Mouse (Mus musculus): Measurements from ENCODE around the gene Cux1. TPM values are rescaled to one million over a fixed set of nuclear protein-coding genes. Genes with fewer than 3 reads are reported as not detected.

The Cux1 gene
- polyA plus RNA-seq, 1 experiment: 42.1 TPM

- WGBS: 81% methylated on average over 2 of the region's 2 CpGs
- H3K36me3 ChIP-seq (ENCODE audit: control insufficient read depth, insufficient read depth, low read length): no peaks in the 10 kb centered on the region
- TF ChIP-seq POLR2A (IDR thresholded peaks at IDR 0.05; ENCODE audit: low read depth, low read length) (no peak), CTCF (IDR thresholded peaks at IDR 0.05; ENCODE audit: extremely low read depth, insufficient read length, insufficient replicate concordance, low read depth, low read length) (no peak)
- H3K4me1 ChIP-seq (ENCODE audit: control insufficient read depth, insufficient read depth, insufficient read length, low read length): peaks cover 16% of the 10 kb centered on the region
- no peak overlapping the region for H3K4me3 ChIP-seq (ENCODE audit: low read depth, low read length)
- H3K27me3 ChIP-seq (ENCODE audit: control insufficient read depth, insufficient read depth, low read length): no peaks in the 10 kb centered on the region; the same call in 1 of the 2 replicates
- no peak overlapping the region for H3K27ac ChIP-seq (ENCODE audit: insufficient read depth, low read depth, low read length)
Measured at GRCm38 (mm10) chr5:136583256-136583655, 16.0 kb upstream of the Cux1 start.

DNA sequence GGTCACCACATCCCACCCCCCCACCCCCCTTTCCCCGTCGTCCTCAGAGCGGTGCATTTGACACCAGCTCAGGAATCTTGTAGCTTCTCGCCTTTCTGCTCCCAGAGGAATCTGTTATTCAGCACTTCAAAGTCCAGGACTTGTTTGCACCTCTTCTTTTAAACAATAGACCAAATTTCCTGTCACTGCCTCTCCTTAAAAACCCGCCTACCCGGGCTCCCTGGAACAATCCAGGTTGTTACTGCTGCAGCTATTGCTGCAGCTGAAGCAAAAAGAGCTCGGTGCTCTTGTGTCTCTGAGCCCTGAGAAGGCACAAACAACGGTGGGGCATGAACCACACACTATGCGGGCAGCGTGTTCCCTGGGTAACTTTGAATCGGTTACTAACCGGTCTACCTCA, 14.9 kb upstream of the Cux1 start:
- Histone ChIP-seq H3K27me3 (ENCODE audit: control insufficient read depth, insufficient read depth, low read length) (no peaks in the 10 kb centered on the region; the same call in 1 of the 2 replicates), H3K27ac (ENCODE audit: insufficient read depth, low read depth, low read length) (no peak overlapping the region), H3K36me3 (ENCODE audit: control insufficient read depth, insufficient read depth, low read length) (no peaks in the 10 kb centered on the region), H3K4me3 (ENCODE audit: low read depth, low read length) (no peak overlapping the region), H3K4me1 (ENCODE audit: control insufficient read depth, insufficient read depth, insufficient read length, low read length) (peaks cover 16% of the 10 kb centered on the region)
- TF ChIP-seq CTCF (IDR thresholded peaks at IDR 0.05; ENCODE audit: extremely low read depth, insufficient read length, insufficient replicate concordance, low read depth, low read length): no peak
- TF ChIP-seq POLR2A (IDR thresholded peaks at IDR 0.05; ENCODE audit: low read depth, low read length): no peak
- 18% methylated on average over 12 of the region's 12 CpGs for WGBS

DNA sequence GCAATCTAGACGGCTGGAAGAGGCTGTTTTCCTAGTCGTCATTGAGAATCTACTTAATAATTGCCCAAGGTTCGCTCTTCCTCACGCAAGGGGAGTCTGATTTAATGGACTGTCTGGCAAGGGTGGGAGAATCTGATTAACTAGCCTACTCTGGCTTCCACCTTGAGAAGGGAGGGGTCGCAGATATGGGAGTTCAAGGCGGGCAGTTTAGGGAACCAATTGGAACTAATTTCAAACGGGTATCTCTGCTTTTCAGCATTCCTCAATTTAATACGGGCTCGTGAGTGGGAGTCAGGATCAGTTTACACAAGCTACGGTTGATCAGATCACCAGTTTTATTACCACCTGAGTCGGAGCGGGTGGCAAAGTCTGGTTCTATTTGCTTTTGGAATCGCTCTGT, 14.3 kb upstream of the Cux1 start:
- no peak overlapping the region for H3K27ac ChIP-seq (ENCODE audit: insufficient read depth, low read depth, low read length)
- H3K4me1 ChIP-seq (ENCODE audit: control insufficient read depth, insufficient read depth, insufficient read length, low read length): peaks cover 16% of the 10 kb centered on the region
- H3K4me3 ChIP-seq (ENCODE audit: low read depth, low read length): no peak overlapping the region
- 3% methylated on average over 13 of the region's 13 CpGs for WGBS
- no peaks in the 10 kb centered on the region for H3K36me3 ChIP-seq (ENCODE audit: control insufficient read depth, insufficient read depth, low read length)
- no peaks in the 10 kb centered on the region; the same call in 1 of the 2 replicates for H3K27me3 ChIP-seq (ENCODE audit: control insufficient read depth, insufficient read depth, low read length)
- TF ChIP-seq CTCF (IDR thresholded peaks at IDR 0.05; ENCODE audit: extremely low read depth, insufficient read length, insufficient replicate concordance, low read depth, low read length) (no peak), POLR2A (IDR thresholded peaks at IDR 0.05; ENCODE audit: low read depth, low read length) (no peak)

GRCm38 (mm10) chr5:136581166-136581565, 13.9 kb upstream of the Cux1 start:
- Histone ChIP-seq H3K36me3 (ENCODE audit: control insufficient read depth, insufficient read depth, low read length) (no peaks in the 10 kb centered on the region), H3K4me1 (ENCODE audit: control insufficient read depth, insufficient read depth, insufficient read length, low read length) (peaks cover 16% of the 10 kb centered on the region), H3K4me3 (ENCODE audit: low read depth, low read length) (no peak overlapping the region), H3K27me3 (ENCODE audit: control insufficient read depth, insufficient read depth, low read length) (no peaks in the 10 kb centered on the region; the same call in 1 of the 2 replicates), H3K27ac (ENCODE audit: insufficient read depth, low read depth, low read length) (no peak overlapping the region)
- TF ChIP-seq POLR2A (IDR thresholded peaks at IDR 0.05; ENCODE audit: low read depth, low read length) (no peak), CTCF (IDR thresholded peaks at IDR 0.05; ENCODE audit: extremely low read depth, insufficient read length, insufficient replicate concordance, low read depth, low read length) (peak; percentile 59; the same call in 1 of the 2 replicates)
- 17% methylated on average over 9 of the region's 9 CpGs for WGBS

GRCm38 (mm10) chr5:136578201-136578600, 10.9 kb upstream of the Cux1 start:
- WGBS: 58% methylated on average over 10 of the region's 10 CpGs
- TF ChIP-seq CTCF (IDR thresholded peaks at IDR 0.05; ENCODE audit: extremely low read depth, insufficient read length, insufficient replicate concordance, low read depth, low read length) (no peak), POLR2A (IDR thresholded peaks at IDR 0.05; ENCODE audit: low read depth, low read length) (no peak)

GRCm38 (mm10) chr5:136570171-136570570, 2.9 kb upstream of the Cux1 start:
- Histone ChIP-seq H3K27ac (ENCODE audit: insufficient read depth, low read depth, low read length) (no peak overlapping the region), H3K36me3 (ENCODE audit: control insufficient read depth, insufficient read depth, low read length) (no peaks in the 10 kb centered on the region), H3K4me3 (ENCODE audit: low read depth, low read length) (no peak overlapping the region), H3K27me3 (ENCODE audit: control insufficient read depth, insufficient read depth, low read length) (peaks cover 7% of the 10 kb centered on the region; the same call in 1 of the 2 replicates), H3K4me1 (ENCODE audit: control insufficient read depth, insufficient read depth, insufficient read length, low read length) (peaks cover 5% of the 10 kb centered on the region)
- TF ChIP-seq POLR2A (IDR thresholded peaks at IDR 0.05; ENCODE audit: low read depth, low read length): no peak
- TF ChIP-seq CTCF (IDR thresholded peaks at IDR 0.05; ENCODE audit: extremely low read depth, insufficient read length, insufficient replicate concordance, low read depth, low read length): no peak
- 71% methylated on average over 7 of the region's 7 CpGs for WGBS

More at GRCm38 (mm10) chr5:136578201-136578600, 10.9 kb upstream of the Cux1 start:
- Histone ChIP-seq H3K36me3 (ENCODE audit: control insufficient read depth, insufficient read depth, low read length) (no peaks in the 10 kb centered on the region), H3K4me1 (ENCODE audit: control insufficient read depth, insufficient read depth, insufficient read length, low read length) (peaks cover 9% of the 10 kb centered on the region; the same call in 1 of the 2 replicates), H3K4me3 (ENCODE audit: low read depth, low read length) (no peak overlapping the region), H3K27me3 (ENCODE audit: control insufficient read depth, insufficient read depth, low read length) (no peaks in the 10 kb centered on the region; the same call in 1 of the 2 replicates), H3K27ac (ENCODE audit: insufficient read depth, low read depth, low read length) (no peak overlapping the region)

DNA sequence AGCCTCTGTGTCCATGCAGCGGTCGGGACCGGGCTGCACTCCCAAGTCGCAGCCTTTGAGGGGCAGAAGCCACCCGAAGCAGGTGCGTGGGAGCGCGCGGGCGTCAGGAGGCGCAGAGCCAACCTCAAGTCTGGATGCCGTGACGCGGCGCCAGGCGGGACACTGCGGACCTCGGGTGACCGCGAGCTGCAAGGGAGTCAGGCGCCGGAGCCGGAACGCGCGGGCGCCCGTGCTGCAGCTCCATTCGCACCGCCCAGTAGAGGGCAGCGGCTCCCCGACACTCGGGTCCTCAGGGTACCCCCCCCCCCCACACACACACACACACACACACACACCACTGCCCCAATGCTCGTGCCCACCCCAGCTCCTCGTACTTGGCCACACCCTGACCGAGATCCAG, 1.5 kb upstream of the Cux1 start:
- Histone ChIP-seq H3K27ac (ENCODE audit: insufficient read depth, low read depth, low read length) (no peak overlapping the region), H3K4me3 (ENCODE audit: low read depth, low read length) (peak overlapping the region; percentile 87), H3K36me3 (ENCODE audit: control insufficient read depth, insufficient read depth, low read length) (no peaks in the 10 kb centered on the region), H3K4me1 (ENCODE audit: control insufficient read depth, insufficient read depth, insufficient read length, low read length) (peaks cover 9% of the 10 kb centered on the region), H3K27me3 (ENCODE audit: control insufficient read depth, insufficient read depth, low read length) (peaks cover 7% of the 10 kb centered on the region; the same call in 1 of the 2 replicates)
- WGBS: under 1% methylated on average over 35 of the region's 36 CpGs
- TF ChIP-seq POLR2A (IDR thresholded peaks at IDR 0.05; ENCODE audit: low read depth, low read length): no peak
- TF ChIP-seq CTCF (IDR thresholded peaks at IDR 0.05; ENCODE audit: extremely low read depth, insufficient read length, insufficient replicate concordance, low read depth, low read length): peak; percentile 57
